Mouse (Mus musculus): ENCODE data around the gene Tefm. TPM values are rescaled to one million over a fixed set of nuclear protein-coding genes. Genes with fewer than 3 reads are reported as not detected.
A peak's percentile ranks its signal among the peaks of the same experiment; 100 is the strongest.
"Not testable (repeated sequence)": the region's sequence is repeated elsewhere in the genome, so short reads cannot be mapped to it uniquely, and the experiment has no call there.

The Tefm gene
- 27.0 and 27.2 TPM in 2 replicates for polyA plus RNA-seq (2016; fragmentation: Nextera tagmentation; extraction: Ambion mirVana)

- H3K4me1 ChIP-seq (replicated peaks): peaks cover 15% of the 10 kb centered on the region
- under 1% methylated on average over 40 of the region's 40 CpGs for WGBS
- H3K9me3 ChIP-seq (replicated peaks): no peaks in the 10 kb centered on the region
- peaks cover 30% of the 10 kb centered on the region for H3K36me3 ChIP-seq
- no peaks in the 10 kb centered on the region for H3K27me3 ChIP-seq (replicated peaks)
- peak; percentile 84 for ATAC-seq (ENCODE audit: insufficient number of reproducible peaks, low FRiP score)
- peak within 1 kb of the TSS; percentile 71 for H3K4me3 ChIP-seq
- peak within 1 kb of the TSS; percentile 89 for H3K9ac ChIP-seq
- peak within 1 kb of the TSS; percentile 79 for H3K4me2 ChIP-seq
- peak within 1 kb of the TSS; percentile 77 for H3K27ac ChIP-seq (ENCODE audit: poor library complexity, severe bottlenecking)
Observed at GRCm38 (mm10) chr11:80141825-80142521, at the start of gene Tefm. TSS of gene Tefm (minus strand) at chr11:80142175.

GRCm38 (mm10) chr11:80190280-80190679, 48.3 kb upstream of the Tefm start:
- Histone ChIP-seq H3K4me2 (no peak overlapping the region), H3K27ac (ENCODE audit: poor library complexity, severe bottlenecking) (no peak overlapping the region), H3K9ac (no peak overlapping the region)

GRCm38 (mm10) chr11:80185441-80185976, 43.5 kb upstream of the Tefm start:
- not testable (repeated sequence) for H3K27ac ChIP-seq (ENCODE audit: poor library complexity, severe bottlenecking); H3K27me3 ChIP-seq (replicated peaks); H3K9me3 ChIP-seq (replicated peaks); H3K9ac ChIP-seq; H3K36me3 ChIP-seq; H3K4me1 ChIP-seq (replicated peaks); H3K4me3 ChIP-seq; H3K4me2 ChIP-seq; ATAC-seq (ENCODE audit: insufficient number of reproducible peaks, low FRiP score)
- WGBS: 57% methylated on average over 5 of the region's 5 CpGs

More at GRCm38 (mm10) chr11:80190280-80190679, 48.3 kb upstream of the Tefm start:
- Histone ChIP-seq H3K4me3 (no peak overlapping the region), H3K27me3 (replicated peaks) (no peaks in the 10 kb centered on the region), H3K4me1 (replicated peaks) (no peaks in the 10 kb centered on the region), H3K9me3 (replicated peaks) (0 out of 2 replicates have a peak, but pooled peaks cover 3% of the 10 kb centered on the region), H3K36me3 (peaks cover 40% of the 10 kb centered on the region)
- ATAC-seq (ENCODE audit: insufficient number of reproducible peaks, low FRiP score): no peak
- 67% methylated on average over 4 of the region's 4 CpGs for WGBS

DNA sequence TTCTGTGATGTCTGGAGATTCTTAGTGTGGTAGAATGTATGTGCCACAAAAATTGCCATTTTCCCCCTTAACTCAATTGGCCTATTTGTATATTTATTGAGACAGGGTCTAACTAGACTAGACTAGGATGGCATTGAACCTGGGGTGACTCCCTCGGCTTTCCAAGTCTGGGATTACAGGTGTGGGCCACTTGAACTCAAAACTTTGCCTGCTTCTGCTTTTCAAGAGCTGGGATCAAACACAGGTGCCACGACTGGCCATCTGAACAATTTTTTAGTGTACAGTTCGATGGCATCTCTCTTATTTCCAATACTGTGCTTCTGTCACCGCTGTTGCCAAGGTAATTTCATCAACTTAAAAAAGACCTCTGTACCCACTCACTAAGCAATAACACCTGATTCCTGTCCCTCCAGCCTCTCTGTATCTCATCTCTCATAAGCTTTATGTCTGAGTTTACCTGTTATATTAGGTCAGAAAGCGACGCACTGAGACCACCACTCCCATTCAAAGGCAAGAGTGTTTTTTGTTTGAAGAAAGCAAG, 42.6 kb upstream of the Tefm start:
- peaks cover 5% of the 10 kb centered on the region for H3K36me3 ChIP-seq
- H3K4me2 ChIP-seq: peak overlapping the region; percentile 65
- H3K27ac ChIP-seq (ENCODE audit: poor library complexity, severe bottlenecking): no peak overlapping the region; the same call in 1 of the 2 replicates
- peak overlapping the region; percentile 89 for H3K9ac ChIP-seq
- H3K27me3 ChIP-seq (replicated peaks): no peaks in the 10 kb centered on the region
- H3K9me3 ChIP-seq (replicated peaks): no peaks in the 10 kb centered on the region
- ATAC-seq (ENCODE audit: insufficient number of reproducible peaks, low FRiP score): no peak
- 88% methylated on average over 6 of the region's 6 CpGs for WGBS
- H3K4me1 ChIP-seq (replicated peaks): peaks cover 9% of the 10 kb centered on the region
- peak overlapping the region; percentile 77 for H3K4me3 ChIP-seq

DNA sequence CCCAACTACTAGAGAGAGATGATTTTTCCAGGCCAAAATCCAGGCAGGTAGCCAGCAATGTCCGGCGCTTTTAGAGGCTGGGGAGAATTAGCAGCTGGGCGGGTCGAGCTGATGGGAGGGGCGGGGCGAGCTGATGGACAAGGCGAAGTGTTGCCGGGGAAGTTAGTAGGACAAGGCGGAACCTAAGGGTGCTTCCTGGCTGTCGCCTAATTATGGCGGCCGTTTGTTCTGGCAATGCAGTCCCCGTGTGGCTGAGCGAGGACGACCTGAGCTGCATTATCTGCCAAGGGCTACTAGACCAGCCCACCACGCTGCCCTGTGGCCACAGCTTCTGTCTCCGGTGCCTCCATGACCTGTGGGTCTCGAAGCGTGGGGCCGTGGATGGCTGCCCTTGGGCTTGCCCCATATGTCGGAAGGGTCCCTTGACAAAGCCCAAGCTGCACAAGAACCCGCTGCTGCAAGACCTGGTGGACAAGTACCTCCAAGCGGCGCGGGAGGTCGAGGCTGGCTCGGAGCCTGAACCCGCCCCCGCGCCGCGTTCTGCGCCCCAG, 41.8 kb upstream of the Tefm start, which contains the start of gene Rnf135:
Gene Rnf135, plus strand, starts transcription at position 147 of the 551 bp plus-strand sequence.
- WGBS: 2% methylated on average over 33 of the region's 33 CpGs

DNA sequence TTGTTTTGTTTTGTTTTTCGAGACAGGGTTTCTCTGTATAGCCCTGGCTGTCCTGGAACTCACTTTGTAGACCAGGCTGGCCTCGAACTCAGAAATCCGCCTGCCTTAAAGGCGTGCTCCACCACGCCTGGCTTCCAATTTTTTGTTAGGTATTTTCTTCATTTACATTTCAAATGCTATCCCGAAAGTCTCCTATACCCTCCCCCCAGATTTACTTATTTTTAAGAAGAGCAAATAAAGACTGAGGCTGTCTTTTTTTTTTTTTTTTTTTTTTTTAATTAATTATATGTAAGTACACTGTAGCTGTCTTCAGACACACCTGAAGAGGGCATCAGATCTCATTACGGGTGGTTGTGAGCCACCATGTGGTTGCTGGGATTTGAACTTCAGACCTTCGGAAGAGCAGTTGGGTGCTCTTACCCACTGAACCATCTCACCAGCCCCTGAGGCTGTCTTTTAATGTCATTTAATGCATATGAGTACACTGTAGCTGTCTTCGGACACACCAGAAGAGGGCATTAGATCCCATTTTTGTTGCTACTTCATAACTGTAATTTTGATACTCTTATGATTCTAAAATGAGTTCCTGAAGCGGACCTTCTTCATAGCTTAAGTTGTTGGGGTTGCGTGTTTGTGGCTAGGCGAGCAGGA, 41.2 kb upstream of the Tefm start:
- not testable (repeated sequence) for H3K4me1 ChIP-seq (replicated peaks); H3K36me3 ChIP-seq; H3K27me3 ChIP-seq (replicated peaks); H3K9me3 ChIP-seq (replicated peaks)
- WGBS: 41% methylated on average over 12 of the region's 12 CpGs
- Histone ChIP-seq H3K27ac (ENCODE audit: poor library complexity, severe bottlenecking) (peak overlapping the region; percentile 83; the same call in 1 of the 2 replicates), H3K4me3 (peak overlapping the region; percentile 77), H3K4me2 (peak overlapping the region; percentile 65), H3K9ac (peak overlapping the region; percentile 89; the same call in 1 of the 2 replicates)
- ATAC-seq (ENCODE audit: insufficient number of reproducible peaks, low FRiP score): 0 out of 2 replicates have a peak, but pooled peaks have one; percentile 45

More for the DNA sequence above, 41.8 kb upstream of the Tefm start, which contains the start of gene Rnf135:
- H3K4me2 ChIP-seq: peak within 1 kb of the TSS; percentile 65
- ATAC-seq (ENCODE audit: insufficient number of reproducible peaks, low FRiP score): peak; percentile 97
- H3K9me3 ChIP-seq (replicated peaks): no peaks in the 10 kb centered on the region
- peak within 1 kb of the TSS; percentile 77 for H3K4me3 ChIP-seq
- H3K27me3 ChIP-seq (replicated peaks): no peaks in the 10 kb centered on the region
- peak within 1 kb of the TSS; percentile 83 for H3K27ac ChIP-seq (ENCODE audit: poor library complexity, severe bottlenecking)
- H3K4me1 ChIP-seq (replicated peaks): peaks cover 9% of the 10 kb centered on the region
- no peaks in the 10 kb centered on the region for H3K36me3 ChIP-seq
- H3K9ac ChIP-seq: peak within 1 kb of the TSS; percentile 89

DNA sequence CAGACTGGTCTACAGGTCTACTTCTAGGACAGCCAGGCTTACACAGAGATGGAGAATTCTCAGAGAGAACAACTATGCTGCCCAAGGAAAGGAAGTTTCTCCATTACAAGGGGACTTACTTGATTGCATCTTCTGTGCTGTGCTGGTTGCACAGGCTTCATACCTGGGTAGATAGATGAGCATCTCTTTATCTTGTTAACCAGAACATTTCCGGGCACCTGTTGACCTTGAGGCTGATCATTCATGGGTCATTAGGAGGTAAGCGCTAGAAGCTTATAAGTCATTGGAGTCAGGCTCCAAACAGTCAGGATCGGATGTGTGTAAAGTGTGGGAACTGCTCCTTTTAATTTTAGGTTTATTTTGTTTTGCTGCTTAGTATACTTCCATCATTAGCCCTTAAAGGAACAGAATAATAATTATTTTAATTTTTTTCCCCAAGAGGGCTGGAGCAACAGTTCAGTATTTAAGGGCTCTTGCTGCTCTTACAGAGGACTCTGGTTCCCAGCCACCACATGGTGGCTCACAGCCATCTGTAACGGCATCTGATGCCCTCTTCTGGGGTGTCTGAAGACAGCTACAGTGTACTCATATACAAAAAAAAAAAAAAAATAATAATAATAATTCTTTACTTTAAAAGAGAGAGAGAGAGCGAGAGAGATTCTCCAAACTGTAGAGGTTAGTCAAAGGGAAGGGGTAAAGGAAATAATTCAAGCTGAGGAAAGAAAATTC, 39.2 kb upstream of the Tefm start:
- H3K27ac ChIP-seq (ENCODE audit: poor library complexity, severe bottlenecking): no peak overlapping the region
- H3K4me1 ChIP-seq (replicated peaks): peaks cover 19% of the 10 kb centered on the region
- H3K27me3 ChIP-seq (replicated peaks): no peaks in the 10 kb centered on the region
- H3K4me3 ChIP-seq: no peak overlapping the region
- H3K9ac ChIP-seq: no peak overlapping the region
- no peaks in the 10 kb centered on the region for H3K36me3 ChIP-seq
- ATAC-seq (ENCODE audit: insufficient number of reproducible peaks, low FRiP score): no peak
- WGBS: 68% methylated on average over 5 of the region's 5 CpGs
- H3K9me3 ChIP-seq (replicated peaks): no peaks in the 10 kb centered on the region
- no peak overlapping the region for H3K4me2 ChIP-seq

- Histone ChIP-seq H3K9ac (no peak overlapping the region), H3K9me3 (replicated peaks) (no peaks in the 10 kb centered on the region), H3K4me1 (replicated peaks) (peaks cover 10% of the 10 kb centered on the region), H3K4me3 (no peak overlapping the region), H3K36me3 (no peaks in the 10 kb centered on the region), H3K27me3 (replicated peaks) (no peaks in the 10 kb centered on the region), H3K27ac (ENCODE audit: poor library complexity, severe bottlenecking) (no peak overlapping the region), H3K4me2 (no peak overlapping the region)
- WGBS: 83% methylated on average over 8 of the region's 8 CpGs
- ATAC-seq (ENCODE audit: insufficient number of reproducible peaks, low FRiP score): no peak
Observed at GRCm38 (mm10) chr11:80178316-80178715, 36.3 kb upstream of the Tefm start.

DNA sequence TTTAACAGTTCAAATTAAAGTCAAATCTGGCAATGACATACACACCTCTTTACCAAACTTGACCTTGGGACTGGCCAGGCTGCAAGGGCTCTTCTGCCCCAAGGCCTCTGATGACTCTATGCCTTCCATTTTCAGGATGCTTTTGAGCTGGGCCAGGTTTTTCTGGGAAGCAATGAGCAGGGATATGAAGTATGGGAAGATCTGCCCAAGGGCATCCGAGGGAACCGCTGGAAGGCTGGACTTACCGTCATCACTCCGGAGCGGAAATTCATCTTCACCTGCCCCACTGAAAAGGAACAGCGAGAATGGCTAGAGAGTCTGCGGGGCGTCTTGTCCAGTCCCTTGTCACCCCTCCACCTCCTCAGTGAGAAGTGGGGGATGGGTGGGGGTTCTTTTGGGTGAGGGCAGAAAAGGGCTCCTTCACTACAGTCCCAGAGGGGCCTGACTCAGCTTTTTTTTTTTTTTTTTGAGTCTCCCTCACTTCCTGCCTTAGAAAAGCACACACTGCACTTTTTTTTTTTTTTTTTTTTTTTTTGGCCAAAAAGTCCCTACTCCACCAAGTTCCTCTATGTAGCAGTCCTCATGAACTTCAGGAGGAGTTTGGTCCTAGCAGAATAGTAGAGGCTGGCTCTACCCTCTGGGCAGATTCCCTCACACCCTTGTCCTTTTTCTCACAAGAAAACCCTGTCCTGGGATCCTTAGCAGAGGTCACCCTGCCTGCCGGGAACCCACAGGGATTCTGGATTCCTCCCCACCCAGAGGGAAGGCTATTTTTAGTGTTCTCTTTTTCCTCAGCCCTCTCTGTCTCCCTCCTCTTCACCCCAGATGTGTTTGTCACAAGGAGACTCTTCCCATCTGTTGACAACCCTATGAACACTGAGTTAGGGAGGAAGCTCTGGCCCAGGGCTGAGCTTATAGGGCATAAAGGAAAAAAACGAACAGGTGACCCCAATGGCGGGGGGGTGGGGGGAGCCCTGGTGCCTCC, 35.2 kb upstream of the Tefm start:
- Histone ChIP-seq H3K27me3 (replicated peaks) (no peaks in the 10 kb centered on the region), H3K9me3 (replicated peaks) (no peaks in the 10 kb centered on the region), H3K36me3 (no peaks in the 10 kb centered on the region), H3K4me3 (no peak overlapping the region), H3K9ac (no peak overlapping the region), H3K27ac (ENCODE audit: poor library complexity, severe bottlenecking) (no peak overlapping the region), H3K4me2 (no peak overlapping the region), H3K4me1 (replicated peaks) (peaks cover 10% of the 10 kb centered on the region)
- no peak for ATAC-seq (ENCODE audit: insufficient number of reproducible peaks, low FRiP score)
- 69% methylated on average over 11 of the region's 11 CpGs for WGBS

All from heart, embryonic 12.5 days (tissue).